Mouse (Mus musculus) cerebellum, adult 2 months (tissue): ENCODE measurements at regions not wholly inside any gene's neighbourhood (a gene's known extent, or its start where the extent isn't known, plus 50 kb on each side); places are given as distances from the start of the nearest gene placed in this dataset.

Experiments used
- CTCF ChIP-seq: fragments of 200-500 bp; IDR thresholded peaks from 2 replicates; pipeline ENCODE4 v1.5.1; 2011; ENCODE audit warnings: low read depth, mild to moderate bottlenecking, control low read depth, low read length, moderate library complexity, borderline replicate concordance; ENCODE audit not compliant: insufficient read depth
- POLR2A ChIP-seq: fragments of 200-500 bp; IDR thresholded peaks from 2 replicates; pipeline ENCODE4 v1.6.1; 2011; ENCODE audit warnings: low read length, control low read depth, borderline replicate concordance; ENCODE audit not compliant: insufficient read depth

- TF ChIP-seq CTCF (no peak), POLR2A (no peak)
These were observed 513.4 kb upstream of the Mki67 start for GRCm38 (mm10) chr7:136229592-136229991.
